Mouse (Mus musculus): ENCODE results near the gene Traf3ip2.

The Traf3ip2 gene

DNA sequence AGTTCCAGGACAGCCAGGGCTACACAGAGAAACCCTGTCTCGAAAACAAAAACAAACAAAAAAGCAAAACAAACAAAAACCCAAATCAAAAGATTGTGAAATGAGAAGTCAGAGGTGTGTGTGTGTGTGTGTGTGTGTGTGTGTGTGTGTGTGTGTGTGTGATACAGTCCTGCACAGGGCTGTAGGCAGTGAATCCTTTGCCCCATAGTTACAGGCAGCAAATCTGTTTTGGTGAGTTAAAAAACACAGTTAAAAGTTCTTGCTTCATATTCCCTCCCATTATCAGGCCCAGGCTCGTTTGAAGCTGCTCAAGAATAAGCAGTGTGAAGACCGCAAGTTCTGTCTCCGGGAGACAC lies at the start of gene Traf3ip2:
Traf3ip2 (plus strand) TSS at position 302 of the 356 bp plus-strand sequence.
- DNase-seq = no peak

DNA sequence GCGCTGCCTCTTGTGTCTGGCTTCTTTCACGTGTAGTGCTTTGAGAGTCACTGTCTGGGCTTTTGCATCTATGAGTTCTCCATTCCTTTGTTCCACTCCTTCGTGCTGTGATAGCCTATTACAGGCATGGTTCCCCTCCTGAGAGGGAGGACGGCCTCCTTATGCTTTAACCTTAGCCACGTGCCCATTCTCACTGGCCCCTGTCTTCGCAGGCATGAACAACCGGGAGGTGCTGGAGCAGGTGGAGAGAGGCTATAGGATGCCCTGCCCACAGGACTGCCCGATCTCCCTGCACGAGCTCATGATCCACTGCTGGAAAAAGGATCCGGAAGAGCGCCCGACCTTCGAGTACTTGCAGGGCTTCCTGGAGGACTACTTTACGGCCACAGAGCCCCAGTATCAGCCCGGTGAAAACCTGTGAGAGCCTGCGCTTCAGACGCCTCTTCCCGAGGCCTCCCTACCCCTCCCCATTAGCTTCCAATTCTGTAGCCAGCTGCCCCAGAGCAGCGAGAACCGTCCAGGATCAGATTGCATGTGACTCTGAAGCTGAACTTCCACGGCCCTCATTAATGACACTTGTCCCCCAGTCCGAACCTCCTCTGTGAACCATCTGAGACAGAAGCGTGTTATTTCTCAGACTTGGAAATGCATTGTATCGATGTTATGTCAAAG lies 49.0 kb upstream of the Traf3ip2 start:
- no peak for DNase-seq

DNA sequence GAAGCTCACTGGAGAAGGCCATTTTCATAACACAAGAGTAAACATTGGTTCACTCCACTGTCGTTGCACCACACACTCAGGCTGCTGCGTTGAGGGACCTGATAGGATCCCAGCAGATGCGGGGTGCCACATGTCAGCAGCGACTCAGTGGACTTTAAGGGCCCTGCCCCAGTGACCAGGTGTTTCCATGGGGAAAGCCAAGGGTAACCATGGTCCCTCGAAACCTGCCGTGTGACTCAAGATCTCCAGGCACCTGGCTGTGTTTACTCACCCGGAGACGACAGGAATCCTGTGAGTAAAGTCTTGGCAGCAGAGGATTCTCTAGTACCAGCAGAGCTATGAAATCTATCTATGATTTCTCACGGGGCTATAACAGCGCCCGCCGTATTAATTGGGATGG lies 45.8 kb upstream of the Traf3ip2 start:
- DNase-seq = no peak

DNA sequence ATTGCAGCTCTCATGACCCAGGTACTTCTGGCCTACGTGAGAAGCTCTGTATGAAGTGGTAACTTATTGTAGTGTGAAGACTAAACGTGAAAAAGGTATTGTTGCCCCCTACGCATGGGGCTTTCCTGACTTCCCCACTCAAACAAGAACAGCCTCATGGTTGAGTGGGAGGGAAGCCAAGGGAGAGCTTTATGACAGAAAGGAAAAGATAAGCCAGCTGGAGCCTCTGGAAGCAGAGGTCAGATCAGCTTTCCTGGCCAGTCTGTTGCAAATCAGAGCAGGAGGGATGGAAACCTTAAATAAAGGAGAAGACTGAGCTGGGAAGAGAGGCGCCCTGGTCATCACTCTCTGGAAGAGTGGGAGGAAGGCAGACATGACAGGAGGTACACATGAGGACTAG lies 43.7 kb upstream of the Traf3ip2 start:
- no peak for DNase-seq

DNA sequence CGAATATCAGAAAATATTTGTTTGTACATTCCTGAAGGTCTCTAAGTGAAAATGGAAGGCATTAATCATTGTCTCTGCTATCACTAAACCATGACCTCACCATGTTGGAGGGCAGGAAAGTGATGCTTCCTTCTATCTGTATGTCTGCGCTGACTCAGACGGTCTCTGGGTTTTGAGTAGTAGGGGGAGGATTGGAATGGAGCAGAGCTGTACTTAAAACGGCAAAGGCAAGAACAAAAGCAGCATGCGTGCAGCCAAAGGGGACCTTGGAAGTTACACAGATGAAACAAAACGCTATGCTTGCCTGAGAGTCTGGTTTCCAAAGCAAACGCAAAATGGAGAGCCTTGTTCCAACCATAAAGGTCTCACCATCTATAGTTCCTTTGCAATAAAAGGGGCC lies 41.7 kb upstream of the Traf3ip2 start:
- DNase-seq = no peak

DNA sequence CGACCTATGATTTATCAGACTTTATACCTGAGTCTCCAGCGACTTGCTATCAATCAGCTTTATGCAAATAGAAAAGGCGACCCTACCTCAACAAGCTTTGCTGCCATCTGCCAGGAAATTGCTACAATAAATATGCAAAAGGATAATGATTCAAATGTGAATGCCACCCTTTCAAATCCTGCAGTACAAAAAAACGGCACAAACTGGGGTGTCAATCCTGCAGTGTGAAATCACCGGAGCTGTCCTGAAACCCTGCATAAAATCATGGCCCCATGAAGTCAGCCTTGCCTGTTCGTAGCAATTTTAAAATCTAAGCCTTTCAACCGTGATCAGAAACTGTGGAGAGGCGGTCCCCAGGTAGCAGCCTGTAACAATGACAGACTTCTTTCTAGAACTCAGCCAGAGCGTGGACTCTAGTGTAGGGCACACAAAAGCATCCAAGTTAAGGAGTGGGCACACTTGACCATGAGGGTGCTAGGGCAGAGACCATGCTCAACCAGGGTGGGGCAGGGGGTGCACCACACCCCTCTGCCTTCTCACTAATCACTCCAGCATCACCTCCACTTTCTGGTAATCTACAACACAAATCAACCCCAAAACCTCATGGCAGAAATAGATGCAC lies 40.6 kb upstream of the Traf3ip2 start:
- DNase-seq = no peak

DNA sequence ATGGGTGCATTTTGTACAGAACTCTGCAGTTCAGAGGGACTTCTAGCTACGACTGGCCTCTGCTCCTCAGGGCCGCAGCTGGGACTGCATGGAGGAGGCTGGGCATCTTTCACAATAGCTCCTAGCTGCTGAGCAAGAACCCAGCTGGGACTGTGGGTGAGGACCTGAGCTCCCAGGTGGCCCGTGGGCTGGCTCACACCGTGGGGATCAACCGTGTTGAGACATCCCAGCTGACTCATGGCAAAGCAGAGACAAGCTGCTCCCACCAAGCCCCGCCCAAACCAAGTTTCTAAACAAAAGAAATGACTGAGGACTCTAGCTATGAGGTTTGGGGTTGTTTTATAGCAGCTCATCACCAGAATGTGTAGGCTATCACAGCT lies 40.1 kb upstream of the Traf3ip2 start:
- DNase-seq = peak; percentile 76

DNA sequence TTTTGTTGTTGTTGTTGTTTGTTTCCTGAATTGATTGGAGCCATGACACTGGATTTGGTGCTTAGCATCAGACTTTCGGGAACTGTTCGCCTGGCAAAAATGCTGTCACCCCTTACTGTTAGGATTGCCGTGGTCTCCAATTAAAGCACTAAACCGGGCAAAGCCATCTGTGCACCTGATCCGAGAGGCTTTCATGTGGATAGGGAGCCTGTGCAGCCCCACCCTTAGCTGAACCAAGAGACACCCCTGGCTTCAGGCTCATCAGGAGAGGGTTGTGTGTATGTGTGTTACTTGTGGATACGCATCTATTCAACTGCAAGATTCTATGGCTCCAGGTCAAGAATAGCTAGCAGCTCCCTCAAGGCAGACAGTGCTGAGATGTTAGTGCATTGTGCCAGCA lies 36.3 kb upstream of the Traf3ip2 start:
- no peak for DNase-seq

DNA sequence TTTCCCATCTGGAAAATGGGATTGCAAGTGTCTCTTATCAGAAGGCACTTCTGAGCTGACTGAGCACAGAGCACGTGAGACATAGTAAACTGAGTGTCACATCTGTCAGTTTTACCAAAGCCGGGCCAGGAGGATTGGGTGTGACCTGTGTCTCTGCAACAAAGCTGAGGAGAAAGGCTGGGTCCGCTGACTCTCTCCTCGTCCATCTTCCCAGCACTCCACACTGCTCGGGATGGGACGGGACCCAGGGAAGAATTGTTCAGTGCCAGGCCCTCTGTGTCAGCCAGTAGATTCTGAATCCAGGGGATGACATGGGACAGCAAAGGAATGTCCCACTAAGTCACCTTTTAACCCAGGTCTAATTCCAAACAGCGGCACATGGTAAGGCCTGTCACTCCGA lies 32.3 kb upstream of the Traf3ip2 start:
- DNase-seq = no peak

DNA sequence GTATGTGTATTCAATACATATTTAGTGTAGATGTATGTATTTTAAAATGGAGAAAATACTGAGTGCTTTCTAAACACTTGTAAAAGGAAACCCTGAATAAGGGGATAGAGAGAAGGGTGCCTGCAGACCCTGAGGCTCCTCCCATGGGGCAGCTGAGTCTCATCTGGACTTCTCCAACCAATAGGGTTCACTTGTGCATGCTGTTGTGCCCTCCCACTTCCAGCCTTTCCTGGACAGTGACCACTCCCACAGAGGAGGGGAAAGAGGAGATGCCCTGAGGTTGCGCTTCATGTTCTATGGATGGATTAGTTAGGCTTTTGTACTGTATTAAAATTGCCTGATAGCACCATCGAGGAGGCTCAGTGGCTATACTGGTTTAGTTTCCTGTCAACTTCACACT lies 30.3 kb upstream of the Traf3ip2 start:
- no peak for DNase-seq

DNA sequence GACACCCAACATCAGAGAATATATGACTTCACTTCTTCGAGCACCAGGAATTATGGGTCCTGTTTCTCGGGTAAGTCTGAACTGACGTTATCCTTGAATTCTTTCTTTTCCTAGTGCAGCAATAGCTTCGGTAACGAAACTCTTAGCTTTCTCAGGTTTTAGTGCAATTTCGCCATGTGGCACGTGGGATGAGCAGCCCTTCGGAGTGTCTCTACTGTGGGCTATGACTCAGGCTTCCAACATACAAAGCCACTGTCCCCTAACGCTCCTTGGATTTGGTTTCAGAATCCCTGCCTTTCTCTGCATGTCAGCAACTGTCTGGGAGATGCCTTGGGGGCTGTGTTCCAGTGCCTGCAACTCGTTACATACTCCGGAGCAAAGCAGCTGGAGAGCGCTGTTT lies 29.0 kb upstream of the Traf3ip2 start:
- peak; percentile 34 for DNase-seq

DNA sequence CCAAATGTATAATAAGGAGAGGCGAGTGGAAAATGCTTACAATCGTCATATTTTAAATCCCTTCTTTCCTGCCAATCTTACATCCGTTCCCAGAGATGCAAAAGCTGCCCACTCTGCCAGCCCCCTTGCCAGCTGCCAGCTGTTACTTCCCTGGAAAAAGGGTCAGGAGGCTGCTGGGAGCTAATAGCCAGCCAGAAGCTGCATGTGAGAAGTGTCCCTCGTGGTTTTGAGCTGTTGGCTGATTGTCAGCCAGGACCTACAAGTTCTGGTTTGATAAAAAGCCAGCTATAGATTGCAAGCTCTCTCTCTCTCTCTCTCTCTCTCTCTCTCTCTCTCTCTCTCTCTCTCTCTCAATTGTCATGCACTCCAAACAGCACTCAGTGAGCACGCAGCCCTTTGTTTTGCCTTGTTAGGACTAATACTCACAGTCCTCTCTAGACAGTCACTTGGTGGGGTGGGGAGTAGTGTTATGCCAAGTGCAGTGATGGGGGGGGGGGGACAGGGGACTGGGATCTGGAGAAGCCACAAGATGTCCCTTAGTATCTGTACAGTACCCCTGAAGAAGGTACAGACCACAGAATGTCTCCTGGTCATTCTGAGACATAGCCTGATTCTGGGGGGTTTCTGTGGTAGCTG lies 25.3 kb upstream of the Traf3ip2 start:
- no peak for DNase-seq

DNA sequence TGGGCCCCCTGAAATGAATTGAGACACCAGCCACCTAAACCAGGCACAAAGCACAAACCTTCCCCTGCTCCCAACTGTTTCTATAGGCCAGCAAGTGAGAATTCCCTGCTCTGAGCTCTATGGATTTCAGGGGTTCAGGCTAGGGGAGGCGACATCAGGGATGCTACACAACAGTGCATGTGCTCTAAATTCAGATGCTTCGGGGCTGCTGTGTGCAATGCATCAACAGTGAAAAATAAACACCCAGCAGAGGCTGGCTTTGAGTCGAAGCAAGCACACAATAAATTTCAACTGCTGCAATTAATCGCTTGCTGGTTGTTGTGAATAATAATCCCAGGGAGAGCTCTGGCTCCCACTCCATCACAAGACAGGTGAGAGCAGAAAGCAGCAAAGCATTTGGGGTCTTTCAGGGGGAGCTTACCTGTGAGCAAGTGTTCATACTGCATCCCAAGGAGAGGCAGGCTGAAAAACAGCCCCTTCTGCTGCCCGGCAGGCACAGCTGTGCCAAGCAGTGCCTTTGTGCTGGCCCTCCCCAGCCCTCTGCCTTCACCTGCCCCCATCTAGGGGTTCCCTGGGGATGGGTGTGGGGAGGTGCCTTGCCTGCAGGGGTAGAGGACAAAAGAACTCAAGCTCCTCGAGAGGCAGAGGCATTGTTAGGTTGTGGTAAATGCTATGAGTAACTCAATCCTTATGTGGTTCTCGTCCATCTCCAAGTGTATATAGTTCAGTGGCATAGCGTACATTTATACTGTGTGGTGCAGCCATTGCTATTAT lies 24.6 kb upstream of the Traf3ip2 start:
- DNase-seq = no peak

DNA sequence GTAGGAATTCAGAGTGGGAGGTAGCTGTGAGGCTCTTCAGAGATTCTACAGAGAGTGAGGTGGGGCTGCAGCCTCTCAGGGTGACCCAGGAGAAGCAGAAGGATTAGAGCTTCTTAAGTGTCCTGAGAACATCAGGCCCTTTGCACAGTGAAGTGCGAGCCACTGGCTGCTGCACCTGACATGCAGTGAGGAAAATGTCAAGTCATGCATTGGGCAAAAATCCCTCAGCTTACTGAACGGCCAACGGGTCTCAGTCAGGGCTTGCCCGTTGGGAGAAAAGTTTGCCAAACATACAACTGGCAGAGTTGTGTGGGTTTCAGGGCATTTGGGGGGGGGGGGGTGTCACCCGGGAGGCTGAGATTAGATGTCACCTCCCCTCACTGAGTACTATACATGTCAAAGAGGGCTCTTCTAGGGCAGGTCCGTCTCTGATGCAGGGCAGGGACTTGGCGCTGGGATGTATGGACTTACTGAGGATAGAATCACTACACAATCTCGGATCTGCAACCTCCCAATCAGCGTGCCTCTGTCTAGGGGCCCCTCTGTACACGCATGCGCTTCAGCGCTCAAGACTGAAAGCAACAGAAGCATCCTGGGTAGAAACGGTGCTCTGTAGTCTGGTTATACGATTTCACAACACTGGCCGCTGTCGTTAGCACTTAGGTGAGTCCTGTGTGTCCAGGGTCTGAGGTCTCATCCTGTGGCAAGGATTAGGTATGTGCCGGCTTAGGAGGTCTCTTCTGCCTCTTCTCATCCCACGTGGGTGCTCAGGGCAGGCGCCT lies 22.8 kb upstream of the Traf3ip2 start:
- DNase-seq = no peak

DNA sequence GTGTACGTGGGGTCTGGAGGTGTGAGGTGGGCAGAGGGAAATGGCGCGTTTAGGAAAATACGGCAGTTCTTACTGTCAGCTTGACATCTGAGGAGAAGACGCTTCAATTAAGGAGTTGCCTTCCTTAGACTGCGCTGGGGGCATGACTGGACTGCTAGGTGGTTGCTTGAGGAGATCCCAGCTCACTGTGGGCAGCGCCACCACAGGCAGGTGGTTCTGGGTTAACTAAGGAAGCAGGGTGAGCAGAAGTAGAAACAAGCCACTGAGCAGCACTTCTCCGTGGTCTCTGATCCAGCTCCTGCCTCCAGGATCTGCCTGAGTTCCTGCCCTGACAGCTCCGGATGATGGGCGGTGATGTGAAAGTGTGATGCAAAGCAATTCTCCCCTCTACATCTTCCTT lies 22.1 kb upstream of the Traf3ip2 start:
- DNase-seq = no peak

DNA sequence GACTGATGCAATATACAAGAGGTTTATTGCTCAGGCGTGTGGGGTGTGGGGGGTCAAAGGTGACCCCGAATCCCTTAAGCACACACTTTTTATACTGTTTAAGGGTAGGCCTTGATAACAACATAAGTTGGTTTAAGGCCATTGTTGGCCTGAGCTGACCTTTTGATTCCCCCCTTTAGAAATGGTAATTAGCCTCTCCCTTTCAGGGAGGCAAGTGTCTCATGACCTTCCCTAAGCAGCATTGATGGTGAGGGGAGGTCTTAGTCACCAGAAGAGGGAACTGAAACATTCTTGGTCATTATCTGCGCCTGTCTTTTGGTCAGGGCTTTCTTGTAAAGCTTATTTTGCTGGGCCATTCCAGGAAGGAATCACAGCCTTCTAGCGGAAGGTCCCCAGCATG lies 20.2 kb upstream of the Traf3ip2 start:
- DNase-seq = no peak

DNA sequence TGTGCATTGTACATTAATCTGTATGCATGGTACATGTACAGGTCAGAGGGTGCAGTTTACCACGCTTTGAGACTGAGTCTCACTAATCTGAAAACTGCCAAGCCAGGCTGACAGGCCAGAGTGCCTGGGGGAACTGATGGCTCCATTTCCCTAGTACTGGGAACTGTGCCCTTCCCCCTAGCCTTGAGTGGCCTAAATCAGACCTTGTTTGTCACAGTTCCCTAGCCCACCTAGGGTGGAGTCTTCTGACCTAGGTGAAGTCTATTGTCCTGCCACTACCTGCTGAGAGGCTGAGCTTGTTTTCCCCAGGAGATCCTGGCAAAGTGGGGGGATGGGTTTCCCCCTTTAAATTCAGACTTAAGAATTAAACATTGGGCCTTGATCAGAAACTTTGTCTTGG lies 18.0 kb upstream of the Traf3ip2 start:
- no peak for DNase-seq

DNA sequence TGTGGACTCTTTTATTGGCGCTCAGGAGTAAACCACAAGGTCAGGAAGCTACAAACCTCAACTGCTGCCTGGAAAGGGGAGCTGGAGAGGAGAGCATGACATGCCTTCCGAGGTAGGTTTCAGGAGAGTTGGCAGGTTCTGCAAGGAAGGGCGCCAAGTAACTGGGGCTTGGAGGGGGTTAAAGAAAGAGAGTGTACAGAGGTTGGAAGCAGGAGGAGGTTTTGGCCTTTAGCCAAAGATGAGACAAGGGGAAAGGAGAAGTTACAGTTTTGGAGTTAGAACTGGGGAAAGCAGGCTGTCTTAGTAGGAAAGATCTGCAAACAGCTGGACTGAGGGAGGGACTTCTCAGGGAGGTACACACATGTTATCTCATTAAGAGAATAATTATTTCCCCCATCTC lies 16.9 kb upstream of the Traf3ip2 start:
- no peak for DNase-seq

DNA sequence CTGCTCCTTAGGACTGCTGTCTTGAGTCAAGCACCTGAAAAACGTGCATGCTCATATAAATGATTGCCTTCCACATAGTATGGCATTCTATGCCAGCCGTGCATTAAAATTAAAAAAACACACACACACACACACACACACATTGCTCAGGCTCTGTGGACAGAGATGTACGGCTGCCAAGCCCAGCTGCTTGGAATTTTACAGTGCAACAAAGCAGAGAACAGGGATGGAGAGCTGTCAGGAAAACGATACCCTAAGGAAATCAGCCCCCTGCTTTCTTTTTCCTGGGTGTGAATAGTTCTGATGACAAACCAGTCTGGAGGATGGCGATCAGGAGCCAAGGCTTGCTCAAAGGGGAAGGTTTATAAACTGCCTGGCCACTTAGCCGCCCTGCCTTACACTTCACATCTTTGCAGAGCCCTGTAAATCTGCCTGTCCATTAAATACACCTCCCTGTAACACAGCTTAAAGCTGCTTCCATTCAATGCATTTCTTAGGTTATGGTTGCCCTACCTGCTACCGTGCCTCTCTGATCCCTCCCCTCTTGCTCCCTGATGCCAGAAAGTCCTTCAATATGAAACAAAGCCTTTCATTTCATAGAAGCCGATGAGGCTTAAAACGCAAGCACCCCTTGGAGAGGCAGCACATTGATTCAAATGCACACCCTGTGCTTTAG lies 15.5 kb upstream of the Traf3ip2 start:
- no peak for DNase-seq

DNA sequence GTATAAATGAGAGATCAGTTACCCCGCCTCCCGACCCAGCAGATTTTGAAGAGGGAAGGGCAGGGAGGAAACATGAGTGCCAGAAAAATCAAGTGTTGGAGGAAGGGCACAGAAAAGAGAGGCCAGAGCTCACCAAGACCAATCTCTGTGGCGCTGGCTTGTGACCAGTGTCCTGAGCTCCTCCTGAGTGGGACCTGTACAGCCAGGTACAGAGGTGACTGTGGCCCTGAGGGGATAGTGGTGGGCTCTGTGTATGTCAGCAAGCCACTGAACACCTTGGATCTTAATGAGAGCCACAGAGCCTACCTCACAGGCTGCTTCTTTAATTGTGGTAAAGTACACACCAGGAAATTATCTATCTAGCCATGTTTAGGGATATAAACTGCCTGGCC lies 14.9 kb upstream of the Traf3ip2 start:
- DNase-seq = no peak

DNA sequence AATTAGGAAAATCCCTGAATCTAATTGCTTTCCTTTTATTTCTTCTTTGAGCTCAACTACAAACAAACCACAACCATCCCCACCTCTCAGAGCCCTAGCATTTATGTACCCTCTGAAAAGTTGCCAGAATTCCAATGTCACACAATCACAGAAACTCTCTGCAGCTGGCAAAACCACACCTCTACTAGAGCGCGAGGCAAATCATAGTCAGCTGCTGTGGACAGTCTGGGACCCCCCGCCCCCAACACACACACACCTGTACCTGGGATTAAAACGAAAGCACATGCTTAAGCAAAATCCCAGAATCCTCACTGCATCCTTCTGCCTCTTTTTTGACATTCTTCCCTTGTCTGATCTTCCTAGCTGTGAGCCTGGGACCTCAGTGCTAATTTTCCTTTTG lies 13.1 kb upstream of the Traf3ip2 start:
- no peak for DNase-seq

DNA sequence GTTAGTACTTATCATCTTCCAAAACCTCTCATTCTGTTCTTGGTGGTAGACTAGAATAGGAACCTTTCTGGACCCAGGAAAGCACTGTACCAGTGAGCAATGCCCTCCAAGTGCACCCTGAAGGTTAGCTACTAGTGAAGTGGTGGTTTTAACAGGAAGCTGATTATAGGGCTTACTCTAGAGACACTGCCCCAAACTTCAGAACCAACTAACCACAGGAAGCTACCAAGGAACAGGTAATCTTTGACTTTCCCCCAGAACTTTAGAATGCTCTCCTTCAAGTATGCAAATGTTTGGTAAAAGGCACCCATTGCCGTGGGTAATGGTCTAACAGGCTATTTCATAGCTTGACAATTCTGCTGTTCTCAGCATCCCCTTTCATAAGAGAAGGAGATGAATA lies 12.6 kb upstream of the Traf3ip2 start:
- no peak for DNase-seq

DNA sequence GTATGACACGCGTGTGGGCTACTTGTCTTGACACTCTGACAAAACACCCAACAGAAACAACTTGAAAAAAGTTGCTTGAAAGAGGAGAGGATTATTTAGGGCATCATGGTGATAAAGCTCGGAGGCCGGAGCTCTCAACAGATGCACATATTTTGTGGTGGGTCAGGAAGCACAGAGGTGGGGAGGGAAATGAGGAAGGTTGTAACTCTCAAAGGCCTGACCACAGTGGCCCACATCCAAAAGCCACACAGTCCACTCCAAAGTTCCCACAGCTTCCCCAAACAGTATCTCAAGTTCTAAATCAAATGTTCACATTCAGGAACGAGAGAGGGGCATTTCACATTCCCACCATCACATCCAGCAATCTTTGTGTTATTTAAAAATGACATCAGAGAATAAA lies 11.7 kb upstream of the Traf3ip2 start:
- DNase-seq = no peak
